Comparison of ENCODE assay signal across 17 mouse cellular contexts in the genomic region with DNA sequence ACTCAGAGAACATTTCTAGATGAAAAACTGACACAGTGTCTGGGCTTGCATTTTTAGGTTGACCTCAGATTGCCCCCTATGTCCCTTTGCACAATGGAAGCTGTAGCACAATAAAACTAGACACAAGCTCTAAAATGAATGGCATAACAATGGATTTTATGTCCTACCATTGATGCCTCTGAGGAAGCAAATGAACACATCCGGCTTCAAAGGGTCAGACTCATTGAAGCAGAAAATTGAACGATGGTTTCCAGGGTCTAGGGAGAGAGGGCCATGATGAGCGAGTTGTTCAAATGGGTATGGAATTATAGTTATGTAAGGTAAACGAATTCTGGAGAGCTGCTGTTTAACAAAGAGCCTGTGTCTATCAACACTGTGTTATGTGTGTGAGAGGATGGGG.
"Had no signal": no experiment of that assay in that cellular context is flagged by ENCODE, and none has a peak within 500 bp of the region (broad histone marks: within the 10 kb centered on the region; RNA-seq: fewer than 3 reads in every experiment).

No protein-coding gene starts in this region.

- ATAC-seq: liver, embryonic 12.5 days; midbrain, embryonic 15.5 days had no signal

- DNase-seq: kidney, adult 18-20 months; kidney, adult 9 months; kidney, postnatal 14 days; kidney, postnatal 4 days; layer of hippocampus, adult 9-11 months; liver; lung, adult 18-20 months; lung, postnatal 10 days; lung, postnatal 36 days; right cerebral cortex, adult 18-20 months; right cerebral cortex, postnatal 14 days; right cerebral cortex, postnatal 4 days; thymus, adult 2 months; thymus, postnatal 14 days; thymus, postnatal 4 days had no signal
